Mouse (Mus musculus): ENCODE measurements at regions not wholly inside any gene's neighbourhood (a gene's known extent, or its start where the extent isn't known, plus 50 kb on each side); places are given as distances from the start of the nearest gene placed in this dataset.
A peak's percentile ranks its signal among the peaks of the same experiment; 100 is the strongest.

DNA sequence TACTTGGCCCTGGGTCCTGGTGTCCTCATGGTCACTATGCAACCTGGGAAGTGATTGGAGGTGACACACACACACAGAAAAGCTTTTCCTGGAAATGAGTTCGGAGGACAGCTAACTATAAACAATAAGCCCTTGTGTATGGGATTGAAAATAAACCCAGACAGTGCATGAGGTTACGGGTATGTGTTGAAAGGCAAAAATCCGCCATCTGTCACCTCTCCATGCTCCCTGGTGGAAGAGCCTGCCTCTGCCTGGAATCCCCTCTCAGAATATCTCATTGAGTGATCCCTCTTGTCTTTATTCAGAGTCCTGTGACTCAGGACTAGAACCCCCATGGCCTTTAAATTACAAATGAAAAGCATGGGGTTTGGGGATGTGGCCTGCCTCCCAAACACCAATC, 276.2 kb downstream of the Pik3r1 start:
- WGBS, result 53% methylated on average over 3 of the region's 3 CpGs
- ATAC-seq (ENCODE audit: low FRiP score, low read depth), result no peak
- H3K4me1 ChIP-seq, result no peaks in the 10 kb centered on the region
- H3K9ac ChIP-seq, result no peak overlapping the region
- H3K36me3 ChIP-seq, result no peaks in the 10 kb centered on the region
- H3K4me3 ChIP-seq, result no peak overlapping the region
- no peak overlapping the region for H3K27ac ChIP-seq
- H3K27me3 ChIP-seq, result no peaks in the 10 kb centered on the region
- no peaks in the 10 kb centered on the region for H3K9me3 ChIP-seq
- H3K4me2 ChIP-seq (replicated peaks), result no peak overlapping the region

DNA sequence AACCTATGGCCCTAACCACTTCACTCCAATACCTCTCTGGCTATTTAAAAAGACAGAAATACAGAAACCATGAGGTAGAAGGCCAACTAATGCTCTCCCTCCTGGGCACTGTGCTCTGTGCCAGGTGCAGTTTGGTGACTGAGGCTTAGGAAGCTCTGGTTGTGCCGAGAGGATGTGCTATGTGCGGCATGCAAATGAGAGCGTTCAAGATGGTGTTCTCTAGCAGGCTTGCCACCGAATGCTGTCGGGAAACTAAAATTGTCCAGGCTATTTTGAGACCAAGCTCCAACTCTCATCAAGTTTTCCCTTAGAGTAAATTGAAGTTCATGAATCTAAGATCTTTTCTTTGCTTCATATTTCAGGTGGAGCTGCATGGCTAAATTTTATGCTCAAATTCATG, 277.1 kb downstream of the Pik3r1 start:
- H3K27ac ChIP-seq, result no peak overlapping the region
- no peak overlapping the region for H3K4me2 ChIP-seq (replicated peaks)
- H3K4me3 ChIP-seq, result no peak overlapping the region
- no peaks in the 10 kb centered on the region for H3K36me3 ChIP-seq
- H3K9ac ChIP-seq, result no peak overlapping the region
- 77% methylated on average over 5 of the region's 5 CpGs for WGBS
- no peak for ATAC-seq (ENCODE audit: low FRiP score, low read depth)
- H3K4me1 ChIP-seq, result no peaks in the 10 kb centered on the region
- H3K9me3 ChIP-seq, result no peaks in the 10 kb centered on the region
- no peaks in the 10 kb centered on the region for H3K27me3 ChIP-seq

DNA sequence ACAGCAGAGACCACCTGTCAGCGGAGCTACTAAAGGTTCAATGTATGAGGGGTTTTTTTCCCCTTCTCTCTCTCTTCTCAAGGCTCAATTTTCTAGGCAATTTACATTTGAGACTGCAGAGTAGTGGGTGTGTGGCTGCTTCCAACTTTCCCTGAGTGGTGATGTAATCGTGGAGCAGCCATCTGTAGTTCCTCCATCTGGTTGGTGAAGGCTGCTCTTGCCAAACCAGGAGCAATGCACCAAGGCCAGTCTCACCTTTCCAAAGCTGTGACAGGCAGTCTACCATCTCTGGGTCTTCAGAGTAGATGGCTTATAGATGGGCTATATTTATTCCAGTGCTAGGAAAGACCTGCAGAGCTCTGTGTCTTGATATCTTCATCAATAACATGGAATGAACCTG, 280.4 kb downstream of the Pik3r1 start:
- Histone ChIP-seq H3K27me3 (no peaks in the 10 kb centered on the region), H3K9me3 (no peaks in the 10 kb centered on the region), H3K4me3 (no peak overlapping the region), H3K27ac (no peak overlapping the region), H3K4me1 (no peaks in the 10 kb centered on the region), H3K4me2 (replicated peaks) (no peak overlapping the region), H3K9ac (no peak overlapping the region), H3K36me3 (no peaks in the 10 kb centered on the region)
- 84% methylated on average over 2 of the region's 2 CpGs for WGBS
- no peak for ATAC-seq (ENCODE audit: low FRiP score, low read depth)

DNA sequence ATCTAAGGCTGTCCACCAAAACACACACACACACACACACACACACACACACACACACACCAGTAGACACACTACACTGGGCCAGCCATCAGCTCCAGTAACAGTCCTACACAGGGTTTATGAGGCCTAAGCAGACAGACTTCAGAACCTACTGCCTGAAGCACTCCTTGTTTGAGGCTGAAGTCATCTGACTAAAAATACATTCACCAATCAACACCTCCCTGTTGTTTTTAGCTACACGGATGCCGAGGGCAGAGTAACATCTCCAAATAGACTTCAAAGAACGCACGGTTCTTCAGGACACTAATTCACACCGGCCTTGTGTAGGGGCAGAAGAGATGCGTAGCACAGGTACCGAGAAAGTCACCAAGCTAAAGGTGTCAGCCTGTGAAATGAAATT, 282.2 kb downstream of the Pik3r1 start:
- 71% methylated on average over 7 of the region's 7 CpGs for WGBS
- H3K4me2 ChIP-seq (replicated peaks), result no peak overlapping the region
- no peak overlapping the region for H3K4me3 ChIP-seq
- H3K36me3 ChIP-seq, result no peaks in the 10 kb centered on the region
- no peaks in the 10 kb centered on the region; the same call in none of the 2 replicates for H3K4me1 ChIP-seq
- no peaks in the 10 kb centered on the region for H3K9me3 ChIP-seq
- H3K9ac ChIP-seq, result no peak overlapping the region
- H3K27ac ChIP-seq, result no peak overlapping the region
- no peaks in the 10 kb centered on the region for H3K27me3 ChIP-seq
- ATAC-seq (ENCODE audit: low FRiP score, low read depth), result no peak

DNA sequence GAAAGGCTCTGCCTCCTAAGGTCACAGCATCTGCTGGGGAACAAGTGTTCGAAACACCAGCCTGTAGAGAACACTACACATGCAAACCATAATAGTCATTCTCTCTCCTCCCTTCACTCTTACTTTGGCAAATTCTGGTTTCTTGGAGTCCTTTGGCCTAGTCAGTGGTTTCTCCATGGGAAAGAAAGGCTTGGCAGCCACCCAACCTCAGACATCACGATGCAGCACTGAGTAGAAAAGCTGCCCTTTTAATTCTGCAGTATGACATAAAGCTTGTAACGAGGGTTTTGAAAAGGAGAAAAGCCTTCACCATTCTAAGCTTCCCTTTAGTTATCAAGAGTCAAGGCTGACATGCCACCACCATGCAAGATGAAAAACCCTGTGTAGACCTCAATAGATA, 284.2 kb downstream of the Pik3r1 start:
- no peak overlapping the region for H3K4me3 ChIP-seq
- WGBS, result 82% methylated on average over 3 of the region's 3 CpGs

DNA sequence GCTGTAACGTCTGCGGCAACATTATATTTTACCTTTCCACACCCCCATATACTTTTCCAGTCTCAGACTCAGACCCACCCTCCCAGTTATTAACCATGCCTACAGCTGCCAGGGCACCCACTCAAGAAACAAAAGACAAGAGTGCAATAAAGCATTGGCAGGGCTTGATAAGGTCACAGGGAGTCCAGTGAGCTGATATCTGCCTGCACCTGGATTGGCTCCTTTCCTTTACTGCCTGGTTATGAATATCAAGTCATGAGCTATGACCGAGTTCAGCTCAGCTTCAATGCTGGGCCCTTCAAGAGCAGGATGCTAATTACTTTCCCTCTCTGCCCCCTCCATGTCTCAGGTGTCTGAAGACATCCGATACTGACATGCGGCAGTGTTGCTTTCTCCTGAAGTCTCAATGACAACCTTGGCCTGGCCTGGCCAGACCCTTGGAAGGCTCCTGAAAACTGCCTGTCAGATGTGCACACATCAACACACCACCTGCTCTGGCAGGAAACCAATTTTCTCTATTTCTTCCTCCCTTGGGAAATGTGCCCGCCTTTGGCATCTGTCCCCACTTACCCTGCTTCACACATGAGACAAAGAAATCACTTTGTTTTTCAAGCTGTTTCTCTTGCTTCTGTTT, 286.3 kb downstream of the Pik3r1 start:
- Histone ChIP-seq H3K4me3 (no peak overlapping the region), H3K36me3 (no peaks in the 10 kb centered on the region), H3K4me2 (replicated peaks) (no peak overlapping the region), H3K9ac (no peak overlapping the region), H3K4me1 (no peaks in the 10 kb centered on the region; the same call in none of the 2 replicates), H3K27ac (no peak overlapping the region), H3K9me3 (no peaks in the 10 kb centered on the region), H3K27me3 (no peaks in the 10 kb centered on the region)
- no peak for ATAC-seq (ENCODE audit: low FRiP score, low read depth)
- 61% methylated on average over 6 of the region's 6 CpGs for WGBS

More for the DNA sequence above, 284.2 kb downstream of the Pik3r1 start:
- H3K4me1 ChIP-seq, result no peaks in the 10 kb centered on the region; the same call in none of the 2 replicates
- no peak for ATAC-seq (ENCODE audit: low FRiP score, low read depth)
- H3K36me3 ChIP-seq, result no peaks in the 10 kb centered on the region
- H3K27ac ChIP-seq, result no peak overlapping the region
- no peak overlapping the region for H3K4me2 ChIP-seq (replicated peaks)
- H3K9ac ChIP-seq, result no peak overlapping the region
- no peaks in the 10 kb centered on the region for H3K27me3 ChIP-seq
- H3K9me3 ChIP-seq, result no peaks in the 10 kb centered on the region

DNA sequence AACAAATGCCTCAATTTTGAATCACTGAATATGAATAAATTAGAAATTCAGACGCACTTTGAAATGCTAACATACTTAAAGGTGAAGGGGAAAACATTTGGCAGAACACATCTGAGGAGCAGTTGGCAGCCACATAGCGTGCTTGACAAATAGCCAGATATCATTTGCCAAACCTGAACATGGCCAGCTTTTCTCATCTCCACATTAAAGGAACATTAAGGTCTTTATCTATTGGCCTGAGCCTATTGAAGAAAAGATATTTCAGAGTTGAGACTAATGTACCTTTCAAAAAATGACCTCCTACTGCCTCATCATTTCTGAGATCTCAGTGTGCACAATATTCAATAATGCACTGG, 288.7 kb downstream of the Pik3r1 start:
- no peak overlapping the region for H3K4me3 ChIP-seq
- no peaks in the 10 kb centered on the region for H3K27me3 ChIP-seq
- no peak for ATAC-seq (ENCODE audit: low FRiP score, low read depth)
- H3K27ac ChIP-seq, result no peak overlapping the region
- H3K4me1 ChIP-seq, result no peaks in the 10 kb centered on the region; the same call in none of the 2 replicates
- H3K9ac ChIP-seq, result no peak overlapping the region
- 87% methylated on average over 2 of the region's 2 CpGs for WGBS
- no peaks in the 10 kb centered on the region for H3K9me3 ChIP-seq
- H3K36me3 ChIP-seq, result no peaks in the 10 kb centered on the region
- no peak overlapping the region for H3K4me2 ChIP-seq (replicated peaks)

DNA sequence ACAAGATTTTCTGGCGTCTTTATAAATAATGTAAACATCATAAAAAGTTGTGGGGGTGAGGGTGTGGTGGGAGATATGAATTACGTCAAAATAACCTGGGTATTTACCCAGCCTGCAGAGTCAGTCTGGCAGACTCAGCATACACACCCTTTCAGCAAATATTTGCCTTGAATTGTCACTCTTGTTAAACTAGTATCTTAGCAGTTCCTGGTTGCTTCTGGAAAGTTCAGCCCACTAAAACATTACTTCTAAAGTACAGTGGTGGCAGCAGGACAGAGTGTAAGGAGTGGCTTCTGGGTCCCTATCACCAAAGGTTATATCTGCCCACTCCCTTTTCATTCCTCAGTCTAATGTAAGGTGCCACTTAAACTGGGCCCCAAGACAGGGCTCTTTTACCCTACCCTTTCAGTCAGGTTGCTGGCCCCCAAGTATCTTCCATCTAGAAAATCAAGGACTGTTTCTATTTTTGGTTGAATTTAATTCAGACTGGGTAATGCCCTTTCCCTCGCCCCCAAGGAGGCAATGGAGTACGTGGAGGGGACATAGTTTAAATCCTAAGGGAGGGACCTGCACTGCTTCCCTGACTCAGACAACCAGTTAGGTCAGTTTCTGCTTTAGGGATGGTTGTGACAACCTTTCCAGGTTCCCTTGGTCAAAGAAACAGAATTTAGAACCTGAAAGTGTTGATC, 289.3 kb downstream of the Pik3r1 start:
- Histone ChIP-seq H3K27me3 (no peaks in the 10 kb centered on the region), H3K4me2 (replicated peaks) (no peak overlapping the region), H3K27ac (no peak overlapping the region), H3K36me3 (no peaks in the 10 kb centered on the region), H3K4me3 (no peak overlapping the region), H3K9me3 (no peaks in the 10 kb centered on the region), H3K9ac (no peak overlapping the region), H3K4me1 (no peaks in the 10 kb centered on the region; the same call in none of the 2 replicates)
- WGBS, result 65% methylated on average over 4 of the region's 4 CpGs
- ATAC-seq (ENCODE audit: low FRiP score, low read depth), result no peak

DNA sequence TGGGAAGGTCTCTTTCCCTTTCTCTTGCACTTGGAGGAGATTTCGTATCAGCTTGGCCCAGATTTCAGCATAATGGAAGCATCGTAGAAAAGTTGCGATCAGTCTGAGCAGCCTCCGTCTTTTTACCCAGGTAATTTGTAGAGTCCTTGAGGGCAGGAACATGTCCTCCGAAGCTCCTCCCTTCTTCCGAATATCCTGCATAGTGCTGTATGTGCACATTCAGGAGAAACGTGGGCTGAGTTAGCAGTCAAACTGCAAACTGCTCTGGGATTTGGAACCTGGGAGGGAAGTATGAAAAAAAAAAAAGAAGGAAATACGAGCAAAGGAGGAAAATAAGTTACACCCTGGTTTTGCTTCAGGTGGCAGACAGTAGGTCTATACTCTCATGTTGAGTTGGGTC, 294.7 kb downstream of the Pik3r1 start:
- H3K4me3 ChIP-seq, result no peak overlapping the region
- no peak overlapping the region for H3K9ac ChIP-seq
- WGBS, result 79% methylated on average over 8 of the region's 8 CpGs
- H3K4me1 ChIP-seq, result no peaks in the 10 kb centered on the region
- no peaks in the 10 kb centered on the region for H3K27me3 ChIP-seq
- H3K4me2 ChIP-seq (replicated peaks), result no peak overlapping the region
- H3K9me3 ChIP-seq, result no peaks in the 10 kb centered on the region
- no peak for ATAC-seq (ENCODE audit: low FRiP score, low read depth)
- no peak overlapping the region for H3K27ac ChIP-seq
- H3K36me3 ChIP-seq, result no peaks in the 10 kb centered on the region

DNA sequence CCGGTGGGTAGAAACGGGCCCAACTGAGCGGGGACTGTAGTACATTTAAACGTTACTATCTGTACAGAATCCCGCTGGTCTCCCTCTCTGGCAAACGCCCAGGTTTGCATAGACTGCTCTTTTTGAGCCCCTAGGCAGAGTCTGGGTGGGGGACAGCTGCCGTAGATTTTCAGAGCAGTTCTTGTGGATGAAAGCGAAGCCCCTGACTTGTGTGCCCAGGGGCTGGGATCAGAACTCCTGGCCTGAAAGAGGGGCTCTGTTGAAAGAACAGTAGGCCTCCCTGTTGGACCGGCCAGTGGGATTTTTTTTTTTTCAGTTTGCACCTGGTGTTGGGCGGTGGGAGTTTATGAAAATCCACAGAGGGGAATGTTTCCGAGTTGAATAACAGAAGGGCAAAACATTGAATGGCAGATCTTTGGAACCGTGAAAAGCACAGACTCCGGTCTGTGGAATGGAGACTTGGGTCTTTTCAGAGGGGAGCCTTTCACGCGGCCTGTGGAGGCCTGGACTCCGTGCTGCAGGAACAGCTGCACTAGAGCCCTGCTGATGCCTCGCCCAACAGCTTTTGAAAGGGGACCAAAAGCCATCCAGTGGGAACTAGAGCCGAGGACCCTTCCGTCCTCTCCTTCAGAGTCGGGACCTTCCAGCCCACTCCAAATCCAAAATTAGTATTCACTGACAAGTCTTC, 297.3 kb downstream of the Pik3r1 start:
- no peak overlapping the region for H3K4me2 ChIP-seq (replicated peaks)
- H3K27me3 ChIP-seq, result no peaks in the 10 kb centered on the region
- peak; percentile 54; the same call in 1 of the 2 replicates for ATAC-seq (ENCODE audit: low FRiP score, low read depth)
- no peaks in the 10 kb centered on the region for H3K9me3 ChIP-seq
- H3K27ac ChIP-seq, result peak overlapping the region; percentile 61; the same call in 1 of the 2 replicates
- H3K4me1 ChIP-seq, result 0 out of 2 replicates have a peak, but pooled peaks cover 1% of the 10 kb centered on the region
- H3K36me3 ChIP-seq, result no peaks in the 10 kb centered on the region
- H3K4me3 ChIP-seq, result no peak overlapping the region
- H3K9ac ChIP-seq, result no peak overlapping the region
- WGBS, result 63% methylated on average over 20 of the region's 20 CpGs

DNA sequence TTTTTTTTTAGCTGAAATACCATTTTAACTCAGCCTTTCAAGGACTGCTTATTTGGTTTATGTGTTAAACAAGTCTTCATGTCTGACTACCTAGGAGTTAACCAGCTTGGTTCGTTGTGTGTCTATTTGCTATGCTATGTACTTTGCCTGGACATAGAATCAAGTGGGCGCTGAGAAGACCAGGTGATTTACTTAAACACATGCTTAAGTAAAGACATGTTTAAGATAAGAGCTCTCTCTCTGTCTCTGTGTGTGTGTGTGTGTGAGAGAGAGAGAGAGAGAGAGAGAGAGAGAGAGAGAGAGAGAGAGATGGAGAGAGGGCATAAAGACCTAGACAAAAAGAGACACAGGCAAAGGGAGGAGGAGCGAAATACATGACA, 302.3 kb downstream of the Pik3r1 start:
- Histone ChIP-seq H3K36me3 (no peaks in the 10 kb centered on the region), H3K9me3 (no peaks in the 10 kb centered on the region), H3K27ac (no peak overlapping the region), H3K4me2 (replicated peaks) (no peak overlapping the region), H3K27me3 (0 out of 2 replicates have a peak, but pooled peaks cover 2% of the 10 kb centered on the region), H3K4me1 (0 out of 2 replicates have a peak, but pooled peaks cover 7% of the 10 kb centered on the region), H3K4me3 (no peak overlapping the region), H3K9ac (no peak overlapping the region)
- WGBS, result 51% methylated on average over 3 of the region's 3 CpGs
- no peak for ATAC-seq (ENCODE audit: low FRiP score, low read depth)

DNA sequence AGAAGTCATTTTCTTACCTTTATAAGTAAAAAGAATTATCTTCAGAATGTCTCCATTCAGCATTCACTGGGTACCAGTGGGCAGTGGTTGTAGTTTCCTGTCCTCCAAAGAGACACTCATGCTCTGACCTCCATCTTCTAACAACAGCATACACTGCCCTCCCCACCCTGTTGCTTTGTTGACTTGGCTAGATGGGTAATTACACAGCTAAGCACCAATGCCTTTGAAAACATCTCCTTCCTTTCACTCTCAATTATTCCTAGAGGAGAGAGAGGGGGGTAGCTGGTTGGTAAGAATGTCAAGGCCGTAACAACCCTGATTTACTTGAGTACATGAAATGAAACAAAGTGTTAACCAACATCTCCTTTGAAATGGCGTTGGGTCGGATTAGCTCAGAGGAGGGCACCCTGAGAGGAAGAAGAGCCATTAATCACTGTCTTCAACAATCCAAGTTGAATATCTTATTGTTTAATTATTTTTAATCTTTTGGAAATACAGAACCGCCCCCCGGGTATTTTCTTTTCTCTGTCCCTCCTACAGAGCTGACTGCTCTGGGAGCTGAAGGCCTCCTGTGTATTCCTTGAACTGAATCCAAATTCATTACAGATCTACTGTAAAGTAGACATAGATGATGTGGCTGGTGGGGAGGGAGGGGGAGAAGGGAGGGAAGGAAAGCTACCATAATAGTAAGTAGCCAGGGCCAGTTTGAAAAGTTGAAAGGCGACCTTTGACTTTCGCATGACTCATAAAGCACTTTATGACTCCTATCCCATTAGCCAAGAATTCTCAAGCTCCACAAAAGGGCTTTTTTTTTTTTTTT, 302.9 kb downstream of the Pik3r1 start:
- Histone ChIP-seq H3K4me2 (replicated peaks) (no peak overlapping the region), H3K4me3 (no peak overlapping the region), H3K4me1 (0 out of 2 replicates have a peak, but pooled peaks cover 7% of the 10 kb centered on the region), H3K36me3 (no peaks in the 10 kb centered on the region), H3K9ac (no peak overlapping the region), H3K27ac (no peak overlapping the region), H3K27me3 (0 out of 2 replicates have a peak, but pooled peaks cover 2% of the 10 kb centered on the region), H3K9me3 (no peaks in the 10 kb centered on the region)
- WGBS, result 36% methylated on average over 7 of the region's 7 CpGs
- no peak for ATAC-seq (ENCODE audit: low FRiP score, low read depth)
